Mouse (Mus musculus): ENCODE data around the gene Pld2.

GRCm38 (mm10) chr11:70583775-70584174, 43.9 kb downstream of the Pld2 start:
- TF ChIP-seq CTCF (conservative IDR thresholded peaks at IDR 0.05; ENCODE audit: low read length): no peak
- TF ChIP-seq POU5F1 (IDR thresholded peaks at IDR 0.05; ENCODE audit: borderline replicate concordance, low read length): no peak
- no peak for TF ChIP-seq NANOG (IDR thresholded peaks at IDR 0.05; ENCODE audit: borderline replicate concordance, low read length)
